Mouse (Mus musculus) urinary bladder, postnatal 4 days (tissue): ENCODE data around the gene Celf3.

ENCODE experiments used
- DNase-seq, 2 experiments: peaks; one replicate each; pipeline ENCODE4 v3.0.0; 2021 to 2022; ENCODE audit warnings: low spot score in 2 of 2

Celf3 gene

DNA sequence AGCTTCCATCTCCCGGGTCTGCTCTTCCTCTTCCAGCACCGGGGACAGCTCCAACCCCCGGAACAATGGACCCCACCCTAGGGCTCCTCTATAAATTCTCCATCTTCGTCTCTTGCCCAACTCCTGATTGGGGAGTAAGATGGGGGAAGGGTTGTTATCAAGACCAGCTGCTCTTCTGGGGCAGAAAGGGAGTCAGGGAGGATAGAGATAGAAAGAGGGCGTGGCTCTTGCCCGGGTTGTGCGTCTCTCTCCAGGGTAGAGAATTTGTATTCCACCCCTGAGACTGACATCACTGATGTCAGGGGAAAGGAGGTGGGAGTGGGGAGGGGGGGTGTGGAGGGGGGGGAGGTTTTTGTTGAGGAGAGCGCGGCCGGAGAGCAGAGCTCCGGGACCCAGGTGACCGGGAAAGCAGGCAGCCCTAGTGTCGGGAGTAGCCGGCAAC, at the start of gene Celf3:
Celf3 (plus strand) TSS at position 315 of the 442 bp plus-strand sequence.
- DNase-seq: no peak

DNA sequence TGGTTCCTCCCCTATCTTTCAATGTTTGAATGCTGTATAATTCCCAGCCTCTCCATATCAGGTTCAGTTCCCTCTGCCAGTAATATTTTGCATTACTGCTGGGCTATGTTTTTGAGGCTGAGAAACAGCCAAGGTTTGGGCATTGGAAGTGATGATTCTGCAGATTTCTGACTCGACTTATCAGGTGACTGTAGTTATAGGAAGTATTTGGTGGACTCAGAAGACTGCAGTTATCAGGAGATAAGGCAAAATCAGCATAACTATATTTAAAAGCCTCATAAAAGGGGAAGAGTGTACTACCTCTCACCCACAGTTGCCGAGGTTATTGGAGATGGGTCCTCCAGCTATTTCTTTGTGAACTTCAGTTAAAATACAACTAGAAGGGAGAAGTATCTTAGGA, 47.1 kb upstream of the Celf3 start:
- DNase-seq: no peak

DNA sequence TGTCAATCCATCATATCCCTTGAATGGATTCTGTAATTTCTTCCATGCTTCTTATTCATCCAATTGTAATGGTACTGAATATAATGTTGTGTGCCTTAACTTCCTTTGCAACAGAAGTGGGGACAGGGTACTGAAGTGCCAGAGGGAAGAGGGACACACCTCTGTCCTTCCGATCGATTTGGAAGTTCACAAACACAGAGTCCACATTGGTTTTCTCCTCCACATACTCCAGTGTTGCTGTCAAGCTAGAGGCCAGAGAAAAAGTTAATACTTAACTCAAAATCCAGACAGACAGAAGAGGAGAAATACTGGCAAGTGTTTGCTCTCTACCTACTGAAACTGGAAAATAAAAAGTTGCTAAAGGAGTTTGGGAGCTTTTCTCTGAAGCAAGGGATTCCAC, 43.8 kb upstream of the Celf3 start:
- DNase-seq: no peak

DNA sequence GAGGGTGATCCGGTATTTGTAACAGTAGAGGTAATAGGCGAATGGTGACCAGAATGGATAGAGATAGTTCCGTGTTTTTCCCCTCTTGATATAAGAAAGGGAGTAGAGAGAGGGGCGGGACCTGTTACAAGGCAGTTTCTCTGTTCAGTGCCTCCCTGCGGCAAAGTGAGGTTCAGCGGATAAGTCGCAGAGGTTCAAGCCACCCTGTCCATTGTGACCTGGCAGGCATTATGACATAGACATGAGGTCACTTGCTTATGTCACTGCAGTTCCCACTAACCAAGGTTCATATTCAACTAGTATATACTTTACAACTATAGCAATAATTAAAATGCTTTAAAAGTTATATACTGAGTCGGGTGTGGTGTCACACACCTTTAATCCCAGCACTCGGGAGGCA, 41.7 kb upstream of the Celf3 start:
- DNase-seq: no peak

DNA sequence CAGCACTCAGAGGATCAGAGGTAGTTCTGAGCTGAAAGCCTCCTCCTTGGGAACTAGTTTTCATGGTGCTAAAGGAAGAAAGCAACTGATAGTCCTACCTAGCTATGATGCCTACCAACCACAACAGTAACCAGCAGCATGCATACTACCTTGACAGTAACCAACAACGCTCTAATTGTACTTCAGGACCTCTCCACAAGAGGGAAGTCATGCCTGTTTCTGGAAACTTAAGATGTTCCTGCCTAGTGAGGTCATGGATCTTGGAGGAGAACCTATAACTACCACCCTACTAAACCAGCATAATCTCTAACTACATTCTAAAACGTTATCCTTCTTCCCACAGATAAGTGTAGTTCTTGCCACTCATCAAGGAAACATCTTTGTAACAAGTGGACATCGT, 36.9 kb upstream of the Celf3 start:
- no peak for DNase-seq

DNA sequence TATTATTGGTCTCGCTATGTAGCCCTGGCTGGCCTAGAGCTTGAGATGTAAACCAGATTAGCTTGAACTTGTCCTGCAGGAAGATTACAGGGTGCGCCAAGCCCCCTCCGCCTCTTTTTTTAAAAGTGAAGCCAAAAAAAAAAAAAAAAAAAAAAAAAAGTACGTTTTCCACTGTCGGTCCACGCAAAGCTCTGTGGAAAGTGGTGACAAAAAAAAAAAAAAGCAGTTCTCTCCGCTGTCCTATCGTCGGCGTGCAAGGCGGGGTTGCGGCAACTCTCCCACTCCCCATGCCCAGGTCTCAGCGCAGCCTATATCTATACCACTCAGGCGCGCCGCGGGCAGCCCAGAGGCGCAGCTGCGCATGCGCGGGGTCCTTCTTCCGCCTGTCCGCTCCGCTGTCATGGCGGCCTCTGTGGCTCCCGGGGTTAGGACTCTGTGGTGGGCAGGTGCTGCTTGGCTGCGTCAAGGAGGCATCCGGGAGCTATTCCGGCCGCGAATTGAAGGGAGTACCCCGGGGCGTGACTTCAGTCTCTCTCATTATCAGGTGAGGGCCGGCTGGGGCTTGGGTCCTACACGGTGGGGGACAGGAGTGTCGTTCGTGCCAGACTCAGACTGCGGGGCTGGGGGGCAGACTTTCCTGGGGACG, 35.0 kb upstream of the Celf3 start, which contains the start of gene Mrpl9:
Mrpl9 (plus strand) TSS at position 368 of the 646 bp plus-strand sequence.
- DNase-seq: peak; percentile 93 to 94

DNA sequence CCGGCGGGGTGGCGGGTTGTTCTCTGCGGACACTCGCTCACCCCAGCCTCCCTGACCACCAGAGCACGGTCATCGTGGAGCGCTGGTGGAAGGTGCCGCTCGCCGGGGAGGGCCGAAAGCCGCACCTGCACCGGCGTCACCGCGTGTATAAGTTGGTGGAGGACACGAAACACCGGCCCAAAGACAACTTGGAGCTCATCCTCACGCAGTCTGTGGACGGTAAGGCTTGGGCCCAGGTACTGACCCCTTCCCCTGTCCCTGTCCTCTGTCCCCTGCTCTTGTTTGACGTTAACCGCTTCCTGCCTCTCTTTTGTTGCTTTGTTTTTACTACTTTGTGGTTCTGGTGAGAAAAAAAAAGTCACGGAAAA, 34.5 kb upstream of the Celf3 start, which contains the start of gene Oaz3:
Oaz3 (minus strand) TSS at position 319 of the 368 bp plus-strand sequence.
- no peak for DNase-seq

DNA sequence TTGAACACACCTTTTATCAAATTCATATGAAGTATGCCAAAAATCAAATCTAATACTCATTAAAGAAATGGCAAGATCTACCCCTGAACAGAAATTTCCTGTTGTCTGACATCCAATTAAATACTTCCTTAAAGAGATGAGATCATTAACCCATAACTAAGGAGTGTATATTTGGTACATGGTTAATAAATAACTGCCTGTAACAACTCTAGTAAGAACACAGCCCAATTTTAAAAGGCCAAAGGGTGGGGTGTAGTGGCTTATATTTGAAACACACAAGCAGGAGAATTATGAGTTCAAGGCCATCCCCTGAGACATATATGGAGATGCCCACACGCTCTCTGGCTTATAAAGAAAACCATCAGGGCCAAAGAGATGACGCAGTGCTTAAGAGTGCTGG, 28.7 kb upstream of the Celf3 start:
- DNase-seq: no peak

DNA sequence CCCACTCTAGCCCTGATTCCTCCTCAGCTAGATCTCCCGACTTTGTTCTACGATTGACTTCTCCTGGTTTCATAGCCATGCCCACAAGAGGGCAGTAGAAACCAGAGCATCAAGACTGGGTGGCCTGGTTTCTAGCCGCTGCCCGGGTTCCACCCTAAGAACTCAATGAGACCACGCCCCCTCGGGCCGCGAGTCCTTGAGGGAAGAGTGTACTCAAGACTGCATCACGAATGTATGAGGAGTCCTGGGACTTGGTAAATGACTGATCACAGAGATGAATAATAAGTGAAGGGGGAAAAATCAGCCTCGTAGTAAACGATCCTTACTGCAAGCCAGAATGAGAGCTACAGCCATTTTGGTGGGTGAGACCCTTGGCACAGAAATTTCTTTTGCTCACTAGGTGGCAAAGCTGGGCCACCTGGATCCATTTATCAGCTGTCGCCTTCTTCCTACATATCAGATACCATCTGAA, 21.5 kb upstream of the Celf3 start:
- peak; percentile 72 to 81 for DNase-seq

DNA sequence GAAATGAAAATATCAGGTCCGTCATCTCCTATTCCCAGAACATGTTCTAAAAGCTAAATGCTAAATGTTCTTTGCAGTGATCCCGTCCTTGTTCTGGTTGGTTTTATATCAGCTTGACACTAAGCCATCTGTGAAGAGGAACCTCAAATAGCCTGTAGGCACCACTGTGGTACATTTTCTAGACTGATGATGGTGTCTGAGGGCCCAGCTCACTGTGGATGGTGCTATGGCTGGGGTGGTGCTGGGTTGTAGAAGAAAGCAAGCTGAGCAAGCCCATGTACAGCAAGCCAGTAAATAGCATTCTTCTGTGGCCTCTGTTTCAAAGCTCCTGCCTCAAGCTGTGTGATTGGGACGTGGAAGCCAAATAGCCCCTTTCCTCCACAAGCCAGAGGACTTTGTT, 21.0 kb upstream of the Celf3 start:
- no peak for DNase-seq

DNA sequence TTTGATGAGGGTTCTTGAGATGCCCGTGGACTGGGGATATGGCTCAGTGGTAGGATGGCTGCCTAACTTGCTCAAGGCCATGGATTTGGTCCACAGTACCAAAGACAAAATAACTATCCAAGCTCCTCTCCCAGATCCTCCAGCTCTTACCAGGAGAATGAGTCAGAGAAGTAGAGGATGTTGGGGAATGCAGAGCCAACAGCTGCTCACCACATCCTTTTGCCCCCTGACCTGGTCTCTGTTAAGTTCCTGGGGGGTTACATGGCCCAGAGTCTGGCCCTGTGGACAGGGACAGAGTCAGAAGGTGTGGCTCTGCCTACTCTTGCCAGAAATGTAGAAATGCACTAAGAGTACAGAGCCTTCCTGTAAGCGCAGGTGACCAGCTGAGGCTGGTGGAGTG, 18.3 kb upstream of the Celf3 start:
- DNase-seq: no peak

DNA sequence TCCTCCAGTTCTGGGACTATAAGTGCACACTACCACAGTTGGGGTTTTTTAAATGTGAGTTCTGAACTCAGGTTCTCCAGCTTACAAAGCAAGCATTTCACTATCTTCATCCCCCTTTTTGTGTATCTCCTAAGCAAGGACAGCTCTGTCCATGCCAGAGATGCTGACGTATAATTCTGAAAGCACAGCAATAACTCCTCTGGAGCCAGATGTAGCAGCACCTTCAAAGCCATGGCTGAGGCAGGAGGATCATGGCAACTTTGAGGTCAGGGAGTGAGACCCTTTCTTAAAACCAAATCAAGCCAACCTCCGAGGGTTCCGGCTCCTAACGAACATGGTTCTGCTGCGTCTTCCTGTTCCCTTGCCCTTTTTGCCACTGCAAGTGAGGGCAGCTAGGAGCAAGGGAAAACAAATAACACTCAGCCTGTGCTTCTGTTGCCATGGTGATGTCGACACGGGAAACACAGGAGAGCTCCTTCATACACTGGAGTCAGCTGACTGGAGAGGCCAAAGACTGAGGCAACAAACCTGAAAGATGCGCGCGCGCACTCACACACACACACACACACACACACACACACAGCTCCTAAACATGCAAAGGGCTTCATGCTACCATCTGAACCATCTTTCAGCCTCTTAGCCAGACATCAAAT, 14.0 kb upstream of the Celf3 start:
- DNase-seq: no peak

DNA sequence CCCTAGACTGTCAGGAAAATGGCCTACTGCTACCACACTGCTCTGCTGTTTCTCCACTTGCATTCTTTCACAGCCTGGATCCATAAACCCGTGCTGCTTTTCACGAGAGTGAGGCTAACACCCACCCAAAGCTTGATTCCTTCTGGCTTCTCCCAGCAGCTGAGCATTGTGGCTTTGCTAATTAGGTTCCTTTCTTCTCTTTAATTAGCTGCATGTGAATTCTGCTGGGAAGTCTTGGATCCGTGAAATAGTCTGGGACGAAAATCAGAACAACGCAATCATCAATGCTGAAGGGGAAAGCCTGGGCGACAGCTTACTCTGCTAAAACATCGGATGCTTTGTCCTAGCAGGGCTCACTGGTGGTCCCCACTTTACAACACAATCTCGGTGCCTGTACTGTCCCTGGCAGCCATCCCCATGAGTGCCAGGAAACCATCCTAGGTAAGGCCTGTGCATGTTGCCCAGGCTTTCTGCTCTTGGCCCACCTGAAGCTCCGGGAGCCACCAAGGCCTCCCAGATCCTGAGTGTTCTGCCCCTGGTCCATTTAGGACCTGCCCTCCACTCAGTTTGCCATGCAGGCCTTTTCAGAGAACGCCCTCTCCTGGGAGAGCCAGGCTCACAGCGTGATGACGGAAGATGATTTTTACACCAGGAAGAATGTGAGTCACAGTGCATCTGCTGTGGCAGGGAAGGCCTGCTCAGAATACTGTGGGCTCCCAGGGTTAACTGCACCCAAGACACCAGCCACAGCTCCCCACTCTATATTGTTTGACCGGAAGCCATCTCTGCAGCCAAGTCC, 12.3 kb upstream of the Celf3 start:
- no peak for DNase-seq

DNA sequence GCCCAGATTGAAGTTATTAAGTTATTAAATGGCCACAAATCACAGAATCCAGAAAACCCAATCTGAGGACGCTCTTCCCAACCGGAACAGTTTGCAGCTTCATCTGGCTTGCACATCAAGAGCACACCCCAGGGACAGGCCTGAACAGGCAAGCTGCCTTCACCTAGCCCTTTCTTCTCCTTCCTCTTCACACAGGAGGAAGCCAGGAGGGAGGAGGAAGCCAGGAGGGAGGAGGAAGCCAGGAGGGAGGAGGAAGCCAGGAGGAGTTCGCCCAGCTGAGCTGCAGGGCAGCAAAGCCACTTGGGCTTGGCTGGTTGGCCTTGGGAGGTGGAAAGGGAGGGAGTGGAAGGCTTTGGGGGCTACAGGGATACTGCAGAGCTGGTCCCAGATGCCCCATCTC, 9.2 kb upstream of the Celf3 start:
- no peak for DNase-seq

DNA sequence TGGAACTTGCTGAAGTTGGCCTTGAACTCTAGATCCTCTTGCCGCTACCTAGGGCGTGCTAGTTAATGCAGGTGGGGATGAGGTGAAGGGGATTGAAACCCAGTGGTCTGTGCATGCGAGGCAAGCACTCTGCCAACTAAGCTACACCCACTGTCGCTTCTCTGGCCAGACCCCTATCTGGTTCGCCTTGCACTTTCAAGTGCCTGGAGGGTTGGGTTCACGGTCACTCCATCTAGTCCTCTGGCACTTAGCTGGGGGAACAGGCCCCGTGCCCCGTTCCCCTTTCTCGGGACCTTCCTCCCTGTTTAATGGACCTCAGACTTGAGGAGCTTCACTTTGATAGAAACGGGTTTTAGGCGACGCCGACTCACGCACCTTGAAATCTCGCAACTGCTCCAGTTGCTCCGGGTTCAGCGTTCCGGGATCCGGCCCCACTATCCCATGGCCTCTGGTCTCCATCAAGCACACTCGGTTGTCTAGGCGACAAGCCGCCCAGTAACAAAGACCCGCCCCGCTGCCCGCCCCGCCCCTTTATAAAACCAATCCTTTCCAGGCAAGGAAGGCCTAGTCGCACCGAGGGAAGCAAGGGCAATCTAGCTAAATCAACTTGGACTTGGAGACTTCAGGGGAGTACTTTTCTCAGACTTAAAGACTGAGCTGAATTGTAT, 5.5 kb upstream of the Celf3 start:
- DNase-seq: no peak

DNA sequence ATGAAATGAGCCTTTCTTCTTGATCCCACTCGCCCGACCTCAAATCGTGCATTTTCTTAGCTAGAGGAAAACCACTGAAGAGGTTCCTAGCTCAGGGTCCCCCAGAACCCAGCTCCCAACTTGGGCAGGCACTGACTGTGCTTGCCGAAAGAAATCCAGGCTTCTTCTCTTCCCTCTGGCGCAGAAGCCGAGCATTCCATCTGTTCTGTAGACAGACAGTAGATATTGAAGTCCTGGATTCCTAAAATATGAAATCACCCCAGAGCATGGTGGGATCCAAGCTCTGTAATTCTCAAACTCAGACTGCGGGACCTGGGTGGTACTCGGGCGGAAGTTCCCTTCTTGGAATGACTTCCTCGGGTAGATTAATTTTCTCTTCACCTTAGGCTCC, 5.0 kb upstream of the Celf3 start:
- DNase-seq: no peak

DNA sequence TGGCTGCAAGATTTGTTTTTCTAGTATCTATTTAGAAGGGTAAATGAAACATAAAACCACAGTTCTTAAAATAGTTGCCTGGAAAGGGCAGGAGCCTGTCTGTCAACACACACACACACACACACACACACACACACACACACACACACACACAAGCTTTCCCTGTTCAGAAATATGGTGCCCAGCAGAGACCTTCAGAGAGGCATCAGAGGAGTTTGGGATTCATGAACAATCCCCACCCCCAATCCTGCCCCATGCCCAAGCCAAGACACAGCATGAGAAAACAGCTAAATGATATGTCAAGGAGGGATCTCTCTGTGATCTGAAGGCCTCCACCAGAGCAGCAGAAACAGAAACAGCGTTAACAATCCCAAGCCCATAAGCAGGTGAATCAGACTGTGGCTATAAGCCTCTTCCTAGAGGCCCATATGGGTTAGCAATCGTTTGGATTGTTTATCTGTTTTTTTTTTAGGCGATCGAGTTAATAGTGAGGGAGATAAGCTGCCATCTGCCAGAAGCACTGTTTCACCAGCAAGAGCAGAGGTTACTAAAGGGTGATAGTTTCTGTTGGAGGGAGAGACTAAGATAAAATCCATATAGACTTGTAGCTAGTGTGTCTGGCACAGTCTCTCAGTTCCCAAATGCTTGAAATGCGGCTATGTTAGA, 4.4 kb upstream of the Celf3 start:
- no peak for DNase-seq

DNA sequence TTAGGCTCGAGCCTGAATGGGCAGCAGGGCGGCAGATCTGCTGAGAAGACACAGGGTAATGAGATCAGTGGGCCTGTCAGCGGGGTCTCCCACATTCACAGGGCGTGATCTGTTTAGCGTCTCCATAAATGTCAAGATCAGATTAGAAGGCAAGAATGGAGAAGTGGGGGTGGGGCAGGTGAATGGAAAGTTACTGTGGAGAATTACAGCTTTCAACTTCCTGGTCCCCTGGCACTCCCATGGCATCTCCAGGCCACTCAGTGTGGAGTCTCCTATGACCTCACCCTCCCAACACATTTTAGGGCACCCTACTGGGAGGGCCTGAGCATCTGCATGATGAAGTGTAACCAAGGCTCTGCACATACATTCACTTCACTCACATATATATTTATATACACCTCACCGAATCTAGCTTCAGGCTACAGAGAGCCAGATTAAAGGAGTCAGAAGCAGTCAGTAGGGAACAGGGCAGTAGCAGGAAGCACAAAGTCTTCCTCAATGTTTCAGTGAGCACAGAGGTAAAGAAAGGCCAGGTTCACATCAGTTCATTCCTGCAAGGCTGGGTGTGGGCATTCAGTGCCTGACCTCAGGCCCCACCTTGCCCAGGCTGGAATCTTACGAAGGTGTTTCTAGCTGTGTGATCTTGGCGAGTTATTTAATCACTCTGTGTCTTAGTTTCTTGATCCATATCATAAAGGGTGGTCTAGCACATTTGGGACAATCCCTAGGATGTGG, 1.6 kb upstream of the Celf3 start:
- no peak for DNase-seq

DNA sequence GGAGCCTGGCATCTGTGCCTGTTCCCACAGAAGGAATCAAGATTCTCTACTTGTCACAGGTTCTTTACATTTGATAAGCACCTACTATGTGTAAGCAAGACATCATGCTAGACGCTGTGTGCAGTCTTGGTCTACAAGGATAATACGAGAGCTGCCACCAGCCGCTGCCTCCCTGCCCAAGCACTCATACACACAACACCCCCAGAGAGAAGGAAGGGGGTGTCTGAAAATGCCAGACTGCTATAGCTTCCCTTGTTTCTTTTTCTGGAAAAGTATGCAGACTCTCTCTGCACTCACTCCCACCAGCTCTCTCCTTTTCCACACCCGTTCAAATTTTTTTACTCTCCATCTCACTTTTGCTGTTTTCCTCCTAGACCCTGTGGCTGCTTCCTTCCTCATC, 651 bp upstream of the Celf3 start:
- DNase-seq: no peak

DNA sequence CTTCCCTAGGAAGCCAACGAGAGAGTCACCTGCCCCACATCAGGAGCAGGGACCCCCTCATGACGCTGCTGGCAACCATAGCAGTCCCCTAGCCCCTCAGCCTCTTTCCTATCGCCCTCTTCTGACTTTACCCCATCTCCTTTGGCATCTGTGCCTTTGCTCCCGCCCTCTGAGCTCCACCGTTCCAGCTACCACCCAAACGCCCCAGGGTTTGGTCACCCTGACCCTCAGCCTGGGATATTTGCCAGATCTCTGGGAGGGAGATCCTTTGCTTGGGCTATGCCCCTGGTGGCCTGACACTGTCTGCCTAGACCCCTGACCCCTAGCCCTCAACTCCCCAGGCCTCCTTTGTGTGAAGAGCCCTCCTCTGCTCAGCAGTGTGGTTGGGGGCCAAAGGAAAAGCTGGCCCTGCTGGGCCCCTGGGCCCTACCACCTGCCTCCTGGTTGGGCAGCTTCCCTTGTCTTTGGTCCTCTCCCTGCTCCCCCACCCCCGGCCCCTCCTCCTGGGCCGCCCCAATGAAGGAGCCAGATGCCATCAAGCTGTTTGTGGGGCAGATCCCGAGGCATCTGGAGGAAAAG, 585 bp downstream of the Celf3 start:
- DNase-seq: no peak

DNA sequence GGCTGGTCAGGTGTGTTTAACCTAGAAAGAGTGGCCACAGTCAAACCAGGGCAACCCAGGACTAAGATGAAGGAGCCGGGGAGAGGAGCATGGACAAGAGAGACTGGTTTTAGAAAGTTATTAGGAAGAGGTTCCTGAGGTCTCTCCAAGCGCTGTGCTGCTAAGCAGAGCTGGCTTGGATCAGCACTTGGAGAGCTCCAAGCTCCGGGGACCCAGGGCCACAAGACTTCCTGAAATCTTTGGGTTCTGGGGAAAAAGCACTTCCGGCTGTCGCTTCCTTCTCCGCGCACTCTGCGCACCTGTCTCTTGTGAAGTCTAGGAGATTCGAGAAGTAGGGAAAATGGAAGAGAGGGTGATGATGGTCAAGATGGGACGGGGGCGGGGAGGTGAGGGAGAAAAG, 1.5 kb downstream of the Celf3 start:
- DNase-seq: no peak
